Mouse (Mus musculus) stomach, postnatal 0 days (tissue): Measurements from ENCODE around the gene Lcn6.

Experiments used
- CTCF ChIP-seq: IDR thresholded peaks from 2 replicates; pipeline ENCODE4 v1.5.1; 2016; ENCODE audit warnings: antibody characterized with exemption, low read depth, mild to moderate bottlenecking, moderate library complexity
- EP300 ChIP-seq: optimal IDR thresholded peaks from 2 replicates; pipeline ENCODE3; 2016; ENCODE audit warnings: antibody characterized with exemption

DNA sequence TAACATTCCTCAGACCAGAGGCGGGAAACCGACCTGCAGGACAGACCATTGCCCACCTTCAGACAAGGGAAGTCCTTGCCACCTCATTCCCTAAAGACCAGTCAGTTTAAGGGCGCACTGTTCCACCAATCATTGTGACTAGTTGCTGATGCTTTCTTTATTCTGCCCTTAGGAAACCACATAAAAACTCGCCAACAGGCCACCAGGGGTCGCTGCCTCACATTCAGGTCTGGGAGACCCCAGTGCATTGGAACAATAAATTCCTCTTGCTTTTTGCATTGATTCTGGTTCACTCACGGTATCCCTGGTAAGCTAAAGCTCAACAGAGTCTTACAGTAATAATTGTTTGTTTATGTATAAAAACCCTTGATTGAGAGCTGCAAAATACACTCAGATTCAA, 36.7 kb upstream of the Lcn6 start:
- TF ChIP-seq CTCF (peak; percentile 77), EP300 (no peak)
